Mouse (Mus musculus): ENCODE data around the gene Fkbp15. TPM values are rescaled to one million over a fixed set of nuclear protein-coding genes. Genes with fewer than 3 reads are reported as not detected.

Gene Fkbp15
- polyA plus RNA-seq, 1 experiment from 2014 or later: 22.9 TPM

GRCm38 (mm10) chr4:62361571-62361970, 1.2 kb upstream of the Fkbp15 start:
- no peaks in the 10 kb centered on the region for H3K27me3 ChIP-seq (replicated peaks; ENCODE audit: control insufficient read depth, insufficient read depth, low read length)
- H3K4me3 ChIP-seq (ENCODE audit: low read length): peak overlapping the region; percentile 73
- 43% methylated on average over 6 of the region's 6 CpGs for WGBS
- H3K36me3 ChIP-seq (ENCODE audit: control insufficient read depth, insufficient read depth, low read length): no peaks in the 10 kb centered on the region
- H3K4me1 ChIP-seq (ENCODE audit: control insufficient read depth, insufficient read depth, low read depth, low read length): peaks cover 18% of the 10 kb centered on the region
- no peaks in the 10 kb centered on the region for H3K9me3 ChIP-seq (ENCODE audit: control insufficient read depth, low read length)
- peak overlapping the region; percentile 81 for H3K4me2 ChIP-seq (ENCODE audit: low read length)
- ATAC-seq: no peak
- H3K27ac ChIP-seq (ENCODE audit: low read depth, low read length): no peak overlapping the region
- peak overlapping the region; percentile 66 for H3K9ac ChIP-seq (ENCODE audit: low read depth, low read length)

GRCm38 (mm10) chr4:62360805-62361455, 582 bp upstream of the Fkbp15 start:
- peaks cover 18% of the 10 kb centered on the region for H3K4me1 ChIP-seq (ENCODE audit: control insufficient read depth, insufficient read depth, low read depth, low read length)
- H3K27ac ChIP-seq (ENCODE audit: low read depth, low read length): peak overlapping the region; percentile 75; the same call in 1 of the 2 replicates
- WGBS: under 1% methylated on average over 22 of the region's 22 CpGs
- H3K4me2 ChIP-seq (ENCODE audit: low read length): peak overlapping the region; percentile 81
- ATAC-seq: no peak
- H3K4me3 ChIP-seq (ENCODE audit: low read length): peak overlapping the region; percentile 73
- no peaks in the 10 kb centered on the region for H3K9me3 ChIP-seq (ENCODE audit: control insufficient read depth, low read length)
- H3K27me3 ChIP-seq (replicated peaks; ENCODE audit: control insufficient read depth, insufficient read depth, low read length): no peaks in the 10 kb centered on the region
- peak overlapping the region; percentile 66 for H3K9ac ChIP-seq (ENCODE audit: low read depth, low read length)
- no peaks in the 10 kb centered on the region for H3K36me3 ChIP-seq (ENCODE audit: control insufficient read depth, insufficient read depth, low read length)

GRCm38 (mm10) chr4:62359256-62359775, 1.0 kb downstream of the Fkbp15 start:
- H3K27me3 ChIP-seq (replicated peaks; ENCODE audit: control insufficient read depth, insufficient read depth, low read length): no peaks in the 10 kb centered on the region
- ATAC-seq: no peak
- H3K4me3 ChIP-seq (ENCODE audit: low read length): peak overlapping the region; percentile 73
- no peak overlapping the region for H3K27ac ChIP-seq (ENCODE audit: low read depth, low read length)
- H3K4me2 ChIP-seq (ENCODE audit: low read length): peak overlapping the region; percentile 58
- no peaks in the 10 kb centered on the region for H3K9me3 ChIP-seq (ENCODE audit: control insufficient read depth, low read length)
- peaks cover 18% of the 10 kb centered on the region for H3K4me1 ChIP-seq (ENCODE audit: control insufficient read depth, insufficient read depth, low read depth, low read length)
- peak overlapping the region; percentile 72 for H3K9ac ChIP-seq (ENCODE audit: low read depth, low read length)
- H3K36me3 ChIP-seq (ENCODE audit: control insufficient read depth, insufficient read depth, low read length): no peaks in the 10 kb centered on the region
- WGBS: 44% methylated on average over 7 of the region's 7 CpGs

GRCm38 (mm10) chr4:62357631-62358148, 2.7 kb downstream of the Fkbp15 start:
- Histone ChIP-seq H3K4me2 (ENCODE audit: low read length) (no peak overlapping the region), H3K4me1 (ENCODE audit: control insufficient read depth, insufficient read depth, low read depth, low read length) (peaks cover 18% of the 10 kb centered on the region), H3K36me3 (ENCODE audit: control insufficient read depth, insufficient read depth, low read length) (no peaks in the 10 kb centered on the region), H3K27me3 (replicated peaks; ENCODE audit: control insufficient read depth, insufficient read depth, low read length) (no peaks in the 10 kb centered on the region), H3K9ac (ENCODE audit: low read depth, low read length) (no peak overlapping the region), H3K9me3 (ENCODE audit: control insufficient read depth, low read length) (no peaks in the 10 kb centered on the region), H3K4me3 (ENCODE audit: low read length) (no peak overlapping the region), H3K27ac (ENCODE audit: low read depth, low read length) (no peak overlapping the region)
- WGBS: 94% methylated on average over 1 of the region's 1 CpGs
- no peak for ATAC-seq

- 98% methylated on average over 2 of the region's 2 CpGs for WGBS
Observed at GRCm38 (mm10) chr4:62349371-62349770, 11.0 kb downstream of the Fkbp15 start.

GRCm38 (mm10) chr4:62348329-62348705, 12.0 kb downstream of the Fkbp15 start:
- Histone ChIP-seq H3K9me3 (ENCODE audit: control insufficient read depth, low read length) (no peaks in the 10 kb centered on the region), H3K27me3 (replicated peaks; ENCODE audit: control insufficient read depth, insufficient read depth, low read length) (no peaks in the 10 kb centered on the region), H3K9ac (ENCODE audit: low read depth, low read length) (no peak overlapping the region), H3K4me1 (ENCODE audit: control insufficient read depth, insufficient read depth, low read depth, low read length) (no peaks in the 10 kb centered on the region), H3K36me3 (ENCODE audit: control insufficient read depth, insufficient read depth, low read length) (peaks cover 15% of the 10 kb centered on the region), H3K4me2 (ENCODE audit: low read length) (no peak overlapping the region), H3K27ac (ENCODE audit: low read depth, low read length) (no peak overlapping the region), H3K4me3 (ENCODE audit: low read length) (no peak overlapping the region)
- WGBS: 75% methylated on average over 2 of the region's 2 CpGs
- ATAC-seq: no peak

More at GRCm38 (mm10) chr4:62349371-62349770, 11.0 kb downstream of the Fkbp15 start:
- Histone ChIP-seq H3K36me3 (ENCODE audit: control insufficient read depth, insufficient read depth, low read length) (peaks cover 9% of the 10 kb centered on the region), H3K4me3 (ENCODE audit: low read length) (no peak overlapping the region), H3K9ac (ENCODE audit: low read depth, low read length) (no peak overlapping the region), H3K9me3 (ENCODE audit: control insufficient read depth, low read length) (no peaks in the 10 kb centered on the region), H3K27me3 (replicated peaks; ENCODE audit: control insufficient read depth, insufficient read depth, low read length) (no peaks in the 10 kb centered on the region), H3K27ac (ENCODE audit: low read depth, low read length) (no peak overlapping the region), H3K4me2 (ENCODE audit: low read length) (no peak overlapping the region), H3K4me1 (ENCODE audit: control insufficient read depth, insufficient read depth, low read depth, low read length) (no peaks in the 10 kb centered on the region)
- ATAC-seq: no peak

GRCm38 (mm10) chr4:62347605-62348328, 12.6 kb downstream of the Fkbp15 start:
- Histone ChIP-seq H3K4me3 (ENCODE audit: low read length) (no peak overlapping the region), H3K9me3 (ENCODE audit: control insufficient read depth, low read length) (no peaks in the 10 kb centered on the region), H3K36me3 (ENCODE audit: control insufficient read depth, insufficient read depth, low read length) (peaks cover 15% of the 10 kb centered on the region), H3K4me1 (ENCODE audit: control insufficient read depth, insufficient read depth, low read depth, low read length) (no peaks in the 10 kb centered on the region), H3K27ac (ENCODE audit: low read depth, low read length) (no peak overlapping the region), H3K4me2 (ENCODE audit: low read length) (no peak overlapping the region), H3K9ac (ENCODE audit: low read depth, low read length) (no peak overlapping the region), H3K27me3 (replicated peaks; ENCODE audit: control insufficient read depth, insufficient read depth, low read length) (no peaks in the 10 kb centered on the region)
- WGBS: 78% methylated on average over 9 of the region's 9 CpGs
- no peak for ATAC-seq

- Histone ChIP-seq H3K4me3 (ENCODE audit: low read length) (no peak overlapping the region), H3K4me1 (ENCODE audit: control insufficient read depth, insufficient read depth, low read depth, low read length) (no peaks in the 10 kb centered on the region), H3K9ac (ENCODE audit: low read depth, low read length) (no peak overlapping the region), H3K36me3 (ENCODE audit: control insufficient read depth, insufficient read depth, low read length) (peaks cover 15% of the 10 kb centered on the region), H3K9me3 (ENCODE audit: control insufficient read depth, low read length) (no peaks in the 10 kb centered on the region), H3K4me2 (ENCODE audit: low read length) (no peak overlapping the region), H3K27ac (ENCODE audit: low read depth, low read length) (no peak overlapping the region), H3K27me3 (replicated peaks; ENCODE audit: control insufficient read depth, insufficient read depth, low read length) (no peaks in the 10 kb centered on the region)
- ATAC-seq: no peak
- WGBS: 86% methylated on average over 4 of the region's 4 CpGs
Observed at GRCm38 (mm10) chr4:62345827-62346226, 14.5 kb downstream of the Fkbp15 start.

GRCm38 (mm10) chr4:62344000-62344399, 16.3 kb downstream of the Fkbp15 start:
- Histone ChIP-seq H3K9me3 (ENCODE audit: control insufficient read depth, low read length) (no peaks in the 10 kb centered on the region), H3K4me1 (ENCODE audit: control insufficient read depth, insufficient read depth, low read depth, low read length) (no peaks in the 10 kb centered on the region), H3K27me3 (replicated peaks; ENCODE audit: control insufficient read depth, insufficient read depth, low read length) (no peaks in the 10 kb centered on the region), H3K36me3 (ENCODE audit: control insufficient read depth, insufficient read depth, low read length) (peaks cover 15% of the 10 kb centered on the region), H3K4me2 (ENCODE audit: low read length) (no peak overlapping the region), H3K4me3 (ENCODE audit: low read length) (no peak overlapping the region), H3K27ac (ENCODE audit: low read depth, low read length) (no peak overlapping the region), H3K9ac (ENCODE audit: low read depth, low read length) (no peak overlapping the region)
- 96% methylated on average over 1 of the region's 1 CpGs for WGBS
- ATAC-seq: no peak

Measured in hindbrain, embryonic 16.5 days (tissue).